Mouse (Mus musculus): ENCODE results near the gene AI597479.
A peak's percentile ranks its signal among the peaks of the same experiment; 100 is the strongest.

The AI597479 gene

GRCm38 (mm10) chr1:43163467-43164418, 65.2 kb downstream of the AI597479 start:
- peak; percentile 49 to 58 for DNase-seq

GRCm38 (mm10) chr1:43164582-43164981, 66.1 kb downstream of the AI597479 start:
- DNase-seq, result no peak

Measured in kidney, adult 8-10 months (tissue).